Mouse (Mus musculus) lung, postnatal 4 days (tissue): ENCODE results near the gene Hcn4.

Source experiments
- DNase-seq, 2 experiments: peaks; one replicate each; pipeline ENCODE4 v3.0.0; 2021

The Hcn4 gene

GRCm38 (mm10) chr9:58849576-58850315, 26.5 kb downstream of the Hcn4 start:
- no peak for DNase-seq

DNA sequence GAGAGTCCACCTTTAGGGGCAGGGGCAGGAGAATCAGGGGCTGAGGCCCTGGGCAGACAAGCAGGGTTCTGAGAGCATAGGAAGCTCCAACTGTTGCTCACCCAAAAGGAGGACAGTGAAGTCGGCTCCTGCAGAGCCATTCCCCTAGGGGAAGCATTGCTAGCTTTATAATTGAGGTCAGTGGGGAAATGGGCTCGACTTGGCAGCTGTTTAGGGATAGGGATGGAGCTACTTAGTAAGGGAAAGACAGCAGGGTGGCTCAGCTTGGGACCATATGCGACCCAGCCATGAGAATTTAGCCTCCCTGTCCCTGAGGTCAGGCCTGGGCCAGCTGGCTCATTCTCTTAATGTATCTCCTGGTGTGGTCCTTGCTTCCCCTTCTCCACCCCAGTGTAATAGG, 31.7 kb downstream of the Hcn4 start:
- DNase-seq: no peak

GRCm38 (mm10) chr9:58859080-58859635, 35.9 kb downstream of the Hcn4 start:
- DNase-seq: no peak

DNA sequence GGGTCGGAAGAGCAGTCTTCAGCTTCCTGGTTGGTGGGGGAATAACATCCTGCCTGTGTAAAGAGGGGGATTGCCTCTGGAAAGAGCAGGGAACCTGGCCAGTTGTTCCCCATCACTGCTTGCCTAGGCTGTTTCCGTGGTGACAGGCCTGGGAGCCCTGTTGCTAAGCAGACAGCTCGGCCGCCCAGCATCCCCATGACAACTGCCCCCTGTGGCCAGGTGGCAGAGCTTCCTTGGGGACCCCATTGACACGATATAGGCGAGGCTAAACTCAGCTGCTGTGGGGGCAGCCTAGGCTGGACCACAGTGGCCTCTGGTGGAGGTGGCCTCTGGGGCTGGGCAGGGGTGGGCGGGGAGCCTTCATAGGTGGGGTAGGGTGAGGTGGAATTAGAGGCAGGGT, 40.6 kb downstream of the Hcn4 start:
- DNase-seq: no peak

DNA sequence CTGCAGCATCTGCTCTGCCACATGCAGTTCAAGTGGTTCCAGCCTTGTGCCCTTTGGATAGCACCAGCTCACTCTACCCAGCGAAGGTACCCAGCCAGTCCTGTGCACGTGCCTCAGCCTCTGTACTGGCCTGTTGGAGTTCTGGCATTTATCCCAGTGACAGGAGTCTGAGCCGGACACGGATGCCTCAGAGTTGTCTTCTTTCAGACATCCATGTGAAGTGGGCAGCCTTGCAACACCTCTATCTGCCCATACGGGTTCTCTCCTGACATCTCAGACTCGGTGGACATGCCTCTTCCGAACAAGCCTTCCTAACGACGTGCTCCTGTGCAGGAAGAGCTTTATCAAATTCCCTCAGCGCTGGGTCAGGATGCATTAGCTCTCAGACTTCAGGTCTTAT, 47.9 kb downstream of the Hcn4 start:
- DNase-seq: no peak

GRCm38 (mm10) chr9:58873541-58874324, 50.5 kb downstream of the Hcn4 start:
- DNase-seq: peak in 1 of 2 experiments; percentile 65

DNA sequence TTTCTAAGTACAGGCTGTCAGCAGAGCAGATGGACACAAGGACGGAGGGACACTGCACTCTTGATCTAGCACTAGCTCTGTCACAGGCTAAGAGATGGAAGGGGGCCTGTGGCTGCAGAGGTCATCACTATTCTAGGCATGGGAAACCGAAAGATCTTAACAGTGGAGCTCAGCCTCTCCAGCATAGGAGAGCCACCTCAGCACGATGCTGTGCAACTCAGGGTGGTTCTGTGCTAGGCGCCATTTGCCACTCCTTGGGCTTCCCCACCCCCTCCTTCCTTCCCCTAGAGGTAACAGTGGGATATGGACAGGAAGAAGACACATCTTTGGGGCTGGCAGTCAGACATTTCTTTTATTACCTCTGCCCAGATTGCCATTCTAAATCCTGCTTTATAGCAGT, 51.1 kb downstream of the Hcn4 start:
- DNase-seq: no peak

- DNase-seq: no peak
Measured at GRCm38 (mm10) chr9:58875439-58875838, 52.2 kb downstream of the Hcn4 start.

GRCm38 (mm10) chr9:58876946-58877625, 53.9 kb downstream of the Hcn4 start:
- DNase-seq: no peak

DNA sequence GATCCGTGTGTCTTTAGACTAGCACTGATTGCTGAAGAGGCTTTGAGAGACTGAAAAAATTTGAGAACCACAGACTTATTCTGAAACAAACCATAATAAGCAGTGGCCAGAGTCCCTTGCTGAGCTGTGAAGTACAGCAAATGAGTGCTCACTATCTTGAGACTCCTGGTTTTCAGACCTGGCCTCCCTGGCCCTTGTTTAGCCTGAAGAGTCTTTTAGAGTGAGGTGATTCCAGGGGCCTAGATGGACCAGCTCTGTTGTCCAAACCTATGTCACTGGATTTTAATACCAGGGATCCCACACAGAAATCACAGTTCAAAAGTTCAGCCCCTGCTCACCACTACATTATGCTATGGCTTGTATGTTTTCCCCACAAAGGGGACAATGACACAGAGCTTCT, 56.6 kb downstream of the Hcn4 start:
- DNase-seq: no peak

DNA sequence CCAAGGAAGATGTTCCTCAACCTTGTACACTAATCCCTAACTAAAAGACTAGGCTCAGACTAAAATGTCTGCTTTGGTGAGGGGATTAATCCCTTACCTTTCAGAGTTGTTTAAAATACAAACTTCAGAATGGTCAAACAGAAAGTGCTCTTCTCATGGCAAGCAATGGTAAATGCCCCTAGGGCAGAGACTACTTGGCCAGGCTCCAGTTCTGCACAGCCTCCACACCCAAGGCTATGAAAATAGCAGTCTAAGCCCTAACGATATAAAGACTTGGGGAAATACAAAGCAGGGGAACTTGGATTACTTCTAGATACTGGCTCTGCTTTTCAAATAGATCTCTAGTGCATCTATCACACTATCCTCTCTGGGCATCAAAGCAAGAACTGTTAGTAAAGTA, 59.5 kb downstream of the Hcn4 start:
- DNase-seq: no peak

GRCm38 (mm10) chr9:58889782-58890448, 66.7 kb downstream of the Hcn4 start:
- no peak for DNase-seq

- DNase-seq: no peak
Measured at GRCm38 (mm10) chr9:58890893-58891292, 67.7 kb downstream of the Hcn4 start.

GRCm38 (mm10) chr9:58891840-58892640, 68.8 kb downstream of the Hcn4 start:
- DNase-seq: no peak

DNA sequence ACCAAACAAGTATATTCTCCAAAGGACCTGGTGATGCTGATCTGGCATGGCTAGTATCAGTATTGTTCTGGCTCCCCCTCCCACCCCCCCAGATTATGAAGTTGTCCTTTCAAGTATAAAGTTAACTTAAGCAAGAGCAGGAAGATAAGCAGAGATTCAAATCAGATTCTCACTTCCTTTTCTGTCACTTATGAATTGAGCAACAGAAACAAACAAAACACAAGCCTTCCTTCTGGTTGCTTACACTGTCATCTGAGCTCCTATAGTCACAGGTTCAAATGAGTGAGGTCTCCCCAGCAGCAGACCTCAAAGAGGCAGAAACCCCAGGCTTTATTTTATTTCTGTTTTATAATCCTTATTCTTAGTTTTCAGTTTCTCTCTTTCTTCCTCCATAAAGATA, 76.4 kb downstream of the Hcn4 start:
- DNase-seq: no peak

DNA sequence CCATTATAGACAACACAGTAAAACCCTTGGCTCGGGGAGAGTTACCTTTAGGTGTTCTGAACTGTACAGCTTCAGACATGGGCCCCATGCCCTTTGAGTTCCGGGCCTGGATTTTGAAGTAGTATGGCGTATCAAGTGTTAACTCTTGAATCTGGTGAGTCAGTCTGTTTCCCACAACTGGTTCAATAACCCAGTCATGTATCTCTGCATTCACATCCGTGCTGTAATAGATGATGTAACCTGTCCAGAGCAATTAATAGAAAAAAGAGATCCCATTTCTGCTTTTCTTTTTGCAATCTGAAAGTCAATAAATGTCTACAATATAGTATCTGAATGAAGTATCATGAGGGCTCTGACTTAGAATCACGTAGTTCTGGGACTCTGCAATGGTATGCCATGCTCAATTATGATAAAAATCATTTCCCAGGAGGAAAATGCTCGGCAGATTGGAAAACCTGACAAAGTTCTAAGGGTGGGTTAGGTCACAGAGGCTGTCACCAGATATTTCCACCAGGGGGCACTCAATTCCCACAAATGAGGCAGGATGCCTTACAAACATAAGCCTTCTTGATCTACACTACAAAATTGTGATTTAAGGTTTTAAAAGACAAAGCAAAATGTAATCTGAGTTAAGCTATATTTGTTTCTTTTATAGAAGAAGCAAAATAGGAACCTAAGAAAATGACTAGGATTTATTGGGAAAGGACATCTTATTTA, 79.8 kb downstream of the Hcn4 start:
- DNase-seq: peak in 1 of 2 experiments; percentile 63
